Mouse (Mus musculus): ENCODE data around the gene Kit. TPM values are rescaled to one million over a fixed set of nuclear protein-coding genes. Genes with fewer than 3 reads are reported as not detected.

Kit gene
- total and polyA plus RNA-seq, 3 experiments: 109 to 1,098 (median 576) TPM

DNA sequence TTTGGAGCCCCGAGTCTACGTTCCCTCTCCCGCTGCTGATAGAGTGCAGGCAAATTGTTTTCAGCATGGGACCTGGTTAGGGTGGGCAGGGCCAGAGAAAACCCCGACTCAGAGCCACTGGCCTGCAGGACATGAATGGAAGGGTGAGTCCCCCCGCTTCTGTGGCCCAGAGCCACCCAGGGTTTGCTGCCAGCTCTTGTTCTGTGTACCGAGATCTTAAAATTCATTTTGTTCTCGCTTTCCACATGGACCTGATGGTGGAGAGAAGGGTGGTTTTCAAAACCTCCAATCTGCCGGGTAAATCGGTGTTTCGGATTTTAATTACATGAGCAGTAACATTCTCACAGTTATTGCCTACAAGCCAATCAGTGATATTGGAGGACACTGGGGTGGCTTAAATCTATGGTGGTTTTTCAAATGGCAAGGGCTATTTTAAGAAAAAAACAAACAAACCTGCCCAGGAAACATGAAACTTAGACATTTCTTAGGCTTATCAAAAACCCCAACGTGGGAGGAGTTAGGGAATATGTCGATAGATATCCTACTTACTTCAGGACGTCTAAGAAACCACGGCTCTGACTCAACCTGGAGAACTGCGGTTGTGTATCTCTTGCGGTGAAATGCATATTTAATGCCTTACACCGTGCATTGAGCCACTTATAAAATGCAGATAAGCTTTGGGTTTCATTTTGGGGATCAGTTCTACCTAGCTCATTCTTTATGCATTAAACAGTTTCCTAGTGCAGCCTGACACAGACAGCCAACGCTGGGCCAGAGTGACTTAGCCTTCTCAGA, 58.3 kb downstream of the Kit start:
- Histone ChIP-seq H3K4me3 (ENCODE audit: low read depth, low read length) (no peak overlapping the region; the same call in 1 of the 2 replicates), H3K9me3 (replicated peaks) (no peaks in the 10 kb centered on the region), H3K36me3 (replicated peaks) (peaks cover 96% of the 10 kb centered on the region), H3K27me3 (ENCODE audit: insufficient read depth, low read length) (no peaks in the 10 kb centered on the region), H3K4me1 (ENCODE audit: insufficient read depth, low read depth, low read length) (peaks cover 67% of the 10 kb centered on the region)
- TF ChIP-seq GATA2 (IDR thresholded peaks at IDR 0.05; ENCODE audit: borderline replicate concordance, low read depth, low read length) (no peak), POLR2AphosphoS5 (IDR thresholded peaks at IDR 0.05; ENCODE audit: insufficient replicate concordance, low read depth, low read length) (no peak), TAL1 (conservative IDR thresholded peaks at IDR 0.05; ENCODE audit: low read depth, low read length) (no peak), CTCF (IDR thresholded peaks at IDR 0.05; ENCODE audit: low read depth, low read length) (no peak), GATA1 (IDR thresholded peaks at IDR 0.05; ENCODE audit: borderline replicate concordance, low read length) (no peak)
- ATAC-seq (ENCODE audit: extremely low read depth, insufficient number of reproducible peaks, low FRiP score, poor library complexity, severe bottlenecking) (no peak), DNase-seq (ENCODE audit: low spot score) (no peak)

GRCm38 (mm10) chr5:75635385-75635784, 60.7 kb downstream of the Kit start:
- H3K4me3 ChIP-seq (ENCODE audit: low read depth, low read length): no peak overlapping the region
- DNase-seq (ENCODE audit: low spot score) (no peak), ATAC-seq (ENCODE audit: extremely low read depth, insufficient number of reproducible peaks, low FRiP score, poor library complexity, severe bottlenecking) (no peak)
- H3K36me3 ChIP-seq (replicated peaks): peaks cover 96% of the 10 kb centered on the region
- no peak for TF ChIP-seq POLR2AphosphoS5 (IDR thresholded peaks at IDR 0.05; ENCODE audit: insufficient replicate concordance, low read depth, low read length)
- no peak for TF ChIP-seq CTCF (IDR thresholded peaks at IDR 0.05; ENCODE audit: low read depth, low read length)
- TF ChIP-seq GATA2 (IDR thresholded peaks at IDR 0.05; ENCODE audit: borderline replicate concordance, low read depth, low read length): no peak
- no peak for TF ChIP-seq GATA1 (IDR thresholded peaks at IDR 0.05; ENCODE audit: borderline replicate concordance, low read length)
- no peak for TF ChIP-seq TAL1 (conservative IDR thresholded peaks at IDR 0.05; ENCODE audit: low read depth, low read length)
- no peaks in the 10 kb centered on the region for H3K9me3 ChIP-seq (replicated peaks)
- H3K27me3 ChIP-seq (ENCODE audit: insufficient read depth, low read length): no peaks in the 10 kb centered on the region
- H3K4me1 ChIP-seq (ENCODE audit: insufficient read depth, low read depth, low read length): peaks cover 50% of the 10 kb centered on the region

- H3K4me3 ChIP-seq (ENCODE audit: low read depth, low read length): no peak overlapping the region
- H3K4me1 ChIP-seq (ENCODE audit: insufficient read depth, low read depth, low read length): peaks cover 16% of the 10 kb centered on the region; the same call in 1 of the 2 replicates
- no peaks in the 10 kb centered on the region for H3K27me3 ChIP-seq (ENCODE audit: insufficient read depth, low read length)
- ATAC-seq (ENCODE audit: extremely low read depth, insufficient number of reproducible peaks, low FRiP score, poor library complexity, severe bottlenecking) (no peak), DNase-seq (ENCODE audit: low spot score) (no peak)
- no peak for TF ChIP-seq GATA1 (IDR thresholded peaks at IDR 0.05; ENCODE audit: borderline replicate concordance, low read length)
- TF ChIP-seq POLR2AphosphoS5 (IDR thresholded peaks at IDR 0.05; ENCODE audit: insufficient replicate concordance, low read depth, low read length): no peak
- TF ChIP-seq GATA2 (IDR thresholded peaks at IDR 0.05; ENCODE audit: borderline replicate concordance, low read depth, low read length): no peak
- no peak for TF ChIP-seq CTCF (IDR thresholded peaks at IDR 0.05; ENCODE audit: low read depth, low read length)
- no peak for TF ChIP-seq TAL1 (conservative IDR thresholded peaks at IDR 0.05; ENCODE audit: low read depth, low read length)
- H3K9me3 ChIP-seq (replicated peaks): no peaks in the 10 kb centered on the region; the same call in 1 of the 2 replicates
- peaks cover 72% of the 10 kb centered on the region for H3K36me3 ChIP-seq (replicated peaks)
These were observed 65.9 kb downstream of the Kit start for GRCm38 (mm10) chr5:75640637-75641036.

DNA sequence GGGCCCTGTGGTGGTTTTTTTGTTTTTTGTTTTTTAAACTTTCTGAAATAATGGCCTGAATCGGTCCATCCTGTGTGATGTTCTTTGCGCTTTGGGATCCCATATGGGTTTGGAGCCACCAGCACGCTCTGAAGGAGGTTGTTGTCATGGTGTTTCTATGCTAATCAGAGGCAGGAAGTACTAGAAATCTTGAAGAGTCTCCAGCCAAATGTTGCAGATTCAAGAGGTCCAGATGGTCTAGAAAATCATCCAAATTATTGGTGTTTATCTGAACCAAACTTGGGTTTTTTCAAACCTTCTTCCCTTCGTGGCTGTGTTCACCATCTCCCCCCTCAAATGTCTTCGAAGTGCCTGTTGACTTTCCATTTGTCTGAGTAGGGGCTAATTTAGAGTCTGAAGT, 72.3 kb downstream of the Kit start:
- ATAC-seq (ENCODE audit: extremely low read depth, insufficient number of reproducible peaks, low FRiP score, poor library complexity, severe bottlenecking) (no peak), DNase-seq (ENCODE audit: low spot score) (no peak)
- TF ChIP-seq GATA2 (IDR thresholded peaks at IDR 0.05; ENCODE audit: borderline replicate concordance, low read depth, low read length) (no peak), CTCF (IDR thresholded peaks at IDR 0.05; ENCODE audit: low read depth, low read length) (no peak), POLR2AphosphoS5 (IDR thresholded peaks at IDR 0.05; ENCODE audit: insufficient replicate concordance, low read depth, low read length) (no peak), GATA1 (IDR thresholded peaks at IDR 0.05; ENCODE audit: borderline replicate concordance, low read length) (no peak), TAL1 (conservative IDR thresholded peaks at IDR 0.05; ENCODE audit: low read depth, low read length) (no peak)
- H3K4me1 ChIP-seq (ENCODE audit: insufficient read depth, low read depth, low read length): peaks cover 28% of the 10 kb centered on the region
- no peak overlapping the region for H3K4me3 ChIP-seq (ENCODE audit: low read depth, low read length)
- H3K36me3 ChIP-seq (replicated peaks): peaks cover 73% of the 10 kb centered on the region
- H3K9me3 ChIP-seq (replicated peaks): no peaks in the 10 kb centered on the region; the same call in 1 of the 2 replicates
- H3K27me3 ChIP-seq (ENCODE audit: insufficient read depth, low read length): no peaks in the 10 kb centered on the region

DNA sequence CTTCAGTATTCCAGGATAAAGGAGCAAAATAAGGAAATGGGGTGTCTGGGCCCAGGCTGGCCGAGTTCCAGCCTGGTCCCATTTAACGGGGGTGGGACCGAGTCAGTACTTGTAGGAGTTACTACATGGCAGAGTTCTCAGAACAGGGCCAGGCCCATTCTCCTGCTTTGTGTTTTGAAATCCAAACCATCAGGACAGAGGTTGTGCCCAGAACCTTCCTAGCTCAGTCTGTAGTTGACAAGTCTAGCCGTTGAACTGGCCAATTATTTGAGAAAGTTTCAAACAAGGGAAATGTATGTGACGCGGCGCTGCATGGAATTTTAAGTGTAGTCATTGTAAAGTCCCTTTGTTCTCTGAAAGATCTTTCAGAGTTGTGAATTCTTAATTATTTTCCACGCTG, 75.8 kb downstream of the Kit start:
- DNase-seq (ENCODE audit: low spot score) (no peak), ATAC-seq (ENCODE audit: extremely low read depth, insufficient number of reproducible peaks, low FRiP score, poor library complexity, severe bottlenecking) (no peak)
- Histone ChIP-seq H3K4me1 (ENCODE audit: insufficient read depth, low read depth, low read length) (peaks cover 38% of the 10 kb centered on the region), H3K4me3 (ENCODE audit: low read depth, low read length) (no peak overlapping the region), H3K9me3 (replicated peaks) (no peaks in the 10 kb centered on the region), H3K27me3 (ENCODE audit: insufficient read depth, low read length) (no peaks in the 10 kb centered on the region), H3K36me3 (replicated peaks) (peaks cover 100% of the 10 kb centered on the region)
- TF ChIP-seq GATA1 (IDR thresholded peaks at IDR 0.05; ENCODE audit: borderline replicate concordance, low read length) (no peak), TAL1 (conservative IDR thresholded peaks at IDR 0.05; ENCODE audit: low read depth, low read length) (no peak), POLR2AphosphoS5 (IDR thresholded peaks at IDR 0.05; ENCODE audit: insufficient replicate concordance, low read depth, low read length) (no peak), GATA2 (IDR thresholded peaks at IDR 0.05; ENCODE audit: borderline replicate concordance, low read depth, low read length) (no peak), CTCF (IDR thresholded peaks at IDR 0.05; ENCODE audit: low read depth, low read length) (no peak)

- Histone ChIP-seq H3K36me3 (replicated peaks) (peaks cover 94% of the 10 kb centered on the region), H3K9me3 (replicated peaks) (no peaks in the 10 kb centered on the region), H3K4me1 (ENCODE audit: insufficient read depth, low read depth, low read length) (peaks cover 18% of the 10 kb centered on the region; the same call in 1 of the 2 replicates), H3K27me3 (ENCODE audit: insufficient read depth, low read length) (no peaks in the 10 kb centered on the region), H3K4me3 (ENCODE audit: low read depth, low read length) (no peak overlapping the region)
- no peak for TF ChIP-seq GATA2 (IDR thresholded peaks at IDR 0.05; ENCODE audit: borderline replicate concordance, low read depth, low read length)
- TF ChIP-seq TAL1 (conservative IDR thresholded peaks at IDR 0.05; ENCODE audit: low read depth, low read length): no peak
- TF ChIP-seq GATA1 (IDR thresholded peaks at IDR 0.05; ENCODE audit: borderline replicate concordance, low read length): no peak
- no peak for TF ChIP-seq CTCF (IDR thresholded peaks at IDR 0.05; ENCODE audit: low read depth, low read length)
- ATAC-seq (ENCODE audit: extremely low read depth, insufficient number of reproducible peaks, low FRiP score, poor library complexity, severe bottlenecking): no peak
- no peak for DNase-seq (ENCODE audit: low spot score)
These were observed 78.7 kb downstream of the Kit start for GRCm38 (mm10) chr5:75653431-75653830.
